Mouse (Mus musculus): Measurements from ENCODE around the gene Abi2. TPM values are rescaled to one million over a fixed set of nuclear protein-coding genes. Genes with fewer than 3 reads are reported as not detected.

Gene Abi2
- polyA plus RNA-seq, 1 experiment from 2014 or later = 34.3 TPM

DNA sequence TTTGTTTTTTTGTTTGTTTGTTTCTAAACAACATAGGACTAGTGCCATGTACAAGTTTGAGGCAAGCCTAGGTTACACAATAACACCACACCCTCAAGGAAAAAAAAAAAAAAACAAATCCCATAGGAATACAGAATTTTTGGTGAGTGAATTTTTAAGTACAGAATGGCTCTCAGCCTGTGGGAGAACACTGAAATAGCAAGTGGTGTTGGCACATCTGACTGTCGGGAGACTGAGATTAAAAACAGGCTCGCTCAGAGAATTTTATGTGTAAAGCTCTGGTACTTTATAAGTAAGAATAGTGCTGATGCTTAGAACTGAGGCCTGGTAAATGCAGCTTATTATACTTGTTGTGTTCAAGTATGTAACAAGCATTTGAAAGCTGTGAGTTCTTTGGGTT, 60.1 kb downstream of the Abi2 start:
- no peaks in the 10 kb centered on the region for H3K9me3 ChIP-seq (ENCODE audit: control insufficient read depth, low read depth, low read length)
- H3K4me1 ChIP-seq (ENCODE audit: control insufficient read depth, insufficient read depth, low read length) = no peaks in the 10 kb centered on the region
- peaks cover 19% of the 10 kb centered on the region for H3K36me3 ChIP-seq (ENCODE audit: control insufficient read depth, insufficient read depth, low read length)
- ATAC-seq (ENCODE audit: insufficient number of reproducible peaks, insufficient read depth, low FRiP score, low read depth) = no peak
- no peaks in the 10 kb centered on the region for H3K27me3 ChIP-seq (ENCODE audit: control insufficient read depth, insufficient read depth, low read length)
- H3K4me2 ChIP-seq (replicated peaks; ENCODE audit: low read depth, low read length) = no peak overlapping the region
- WGBS = 90% methylated on average over 2 of the region's 2 CpGs
- H3K27ac ChIP-seq (ENCODE audit: low read length) = no peak overlapping the region
- no peak overlapping the region for H3K9ac ChIP-seq (replicated peaks; ENCODE audit: low read depth, low read length)
- no peak overlapping the region for H3K4me3 ChIP-seq (ENCODE audit: low read depth, low read length)

DNA sequence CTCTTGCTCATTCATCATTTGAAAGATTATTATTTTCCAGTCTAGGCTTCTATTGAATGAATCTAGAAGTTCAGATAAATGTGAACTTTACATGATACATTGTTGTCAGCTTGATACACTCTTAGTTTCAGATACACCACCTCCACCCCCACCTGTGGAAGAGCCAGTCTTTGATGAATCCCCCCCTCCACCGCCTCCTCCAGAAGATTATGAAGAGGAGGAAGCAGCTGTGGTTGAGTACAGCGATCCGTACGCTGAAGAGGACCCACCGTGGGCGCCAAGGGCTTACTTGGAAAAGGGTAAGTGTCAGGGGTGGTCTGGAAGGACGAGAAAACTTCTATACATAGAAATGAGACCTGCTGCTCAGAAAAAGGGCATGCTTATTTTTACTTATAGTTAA, 61.1 kb downstream of the Abi2 start:
- Histone ChIP-seq H3K36me3 (ENCODE audit: control insufficient read depth, insufficient read depth, low read length) (peaks cover 15% of the 10 kb centered on the region), H3K27ac (ENCODE audit: low read length) (no peak overlapping the region), H3K4me3 (ENCODE audit: low read depth, low read length) (no peak overlapping the region), H3K9ac (replicated peaks; ENCODE audit: low read depth, low read length) (no peak overlapping the region), H3K27me3 (ENCODE audit: control insufficient read depth, insufficient read depth, low read length) (no peaks in the 10 kb centered on the region), H3K4me1 (ENCODE audit: control insufficient read depth, insufficient read depth, low read length) (no peaks in the 10 kb centered on the region), H3K9me3 (ENCODE audit: control insufficient read depth, low read depth, low read length) (no peaks in the 10 kb centered on the region), H3K4me2 (replicated peaks; ENCODE audit: low read depth, low read length) (no peak overlapping the region)
- WGBS = 91% methylated on average over 7 of the region's 7 CpGs
- no peak for ATAC-seq (ENCODE audit: insufficient number of reproducible peaks, insufficient read depth, low FRiP score, low read depth)

GRCm38 (mm10) chr1:60481561-60481960, 72.1 kb downstream of the Abi2 start:
- 42% methylated on average over 1 of the region's 1 CpGs for WGBS
- Histone ChIP-seq H3K4me2 (replicated peaks; ENCODE audit: low read depth, low read length) (no peak overlapping the region), H3K27ac (ENCODE audit: low read length) (no peak overlapping the region), H3K9me3 (ENCODE audit: control insufficient read depth, low read depth, low read length) (no peaks in the 10 kb centered on the region), H3K4me1 (ENCODE audit: control insufficient read depth, insufficient read depth, low read length) (no peaks in the 10 kb centered on the region), H3K4me3 (ENCODE audit: low read depth, low read length) (no peak overlapping the region), H3K27me3 (ENCODE audit: control insufficient read depth, insufficient read depth, low read length) (no peaks in the 10 kb centered on the region), H3K9ac (replicated peaks; ENCODE audit: low read depth, low read length) (no peak overlapping the region), H3K36me3 (ENCODE audit: control insufficient read depth, insufficient read depth, low read length) (peaks cover 13% of the 10 kb centered on the region; the same call in 1 of the 2 replicates)
- ATAC-seq (ENCODE audit: insufficient number of reproducible peaks, insufficient read depth, low FRiP score, low read depth) = no peak

GRCm38 (mm10) chr1:60482881-60483280, 73.5 kb downstream of the Abi2 start:
- ATAC-seq (ENCODE audit: insufficient number of reproducible peaks, insufficient read depth, low FRiP score, low read depth) = no peak
- Histone ChIP-seq H3K9ac (replicated peaks; ENCODE audit: low read depth, low read length) (no peak overlapping the region), H3K36me3 (ENCODE audit: control insufficient read depth, insufficient read depth, low read length) (peaks cover 10% of the 10 kb centered on the region; the same call in 1 of the 2 replicates), H3K27me3 (ENCODE audit: control insufficient read depth, insufficient read depth, low read length) (no peaks in the 10 kb centered on the region), H3K9me3 (ENCODE audit: control insufficient read depth, low read depth, low read length) (no peaks in the 10 kb centered on the region), H3K4me1 (ENCODE audit: control insufficient read depth, insufficient read depth, low read length) (no peaks in the 10 kb centered on the region), H3K27ac (ENCODE audit: low read length) (no peak overlapping the region), H3K4me3 (ENCODE audit: low read depth, low read length) (no peak overlapping the region), H3K4me2 (replicated peaks; ENCODE audit: low read depth, low read length) (no peak overlapping the region)
- 94% methylated on average over 1 of the region's 1 CpGs for WGBS

GRCm38 (mm10) chr1:60485649-60486048, 76.2 kb downstream of the Abi2 start:
- no peak for ATAC-seq (ENCODE audit: insufficient number of reproducible peaks, insufficient read depth, low FRiP score, low read depth)
- Histone ChIP-seq H3K36me3 (ENCODE audit: control insufficient read depth, insufficient read depth, low read length) (peaks cover 4% of the 10 kb centered on the region; the same call in 1 of the 2 replicates), H3K9me3 (ENCODE audit: control insufficient read depth, low read depth, low read length) (no peaks in the 10 kb centered on the region)

GRCm38 (mm10) chr1:60488635-60489034, 79.2 kb downstream of the Abi2 start:
- H3K4me3 ChIP-seq (ENCODE audit: low read depth, low read length) = no peak overlapping the region
- ATAC-seq (ENCODE audit: insufficient number of reproducible peaks, insufficient read depth, low FRiP score, low read depth) = no peak
- H3K9ac ChIP-seq (replicated peaks; ENCODE audit: low read depth, low read length) = no peak overlapping the region
- H3K27ac ChIP-seq (ENCODE audit: low read length) = no peak overlapping the region
- H3K9me3 ChIP-seq (ENCODE audit: control insufficient read depth, low read depth, low read length) = no peaks in the 10 kb centered on the region
- 86% methylated on average over 8 of the region's 8 CpGs for WGBS
- H3K4me1 ChIP-seq (ENCODE audit: control insufficient read depth, insufficient read depth, low read length) = no peaks in the 10 kb centered on the region
- no peaks in the 10 kb centered on the region for H3K27me3 ChIP-seq (ENCODE audit: control insufficient read depth, insufficient read depth, low read length)
- H3K4me2 ChIP-seq (replicated peaks; ENCODE audit: low read depth, low read length) = no peak overlapping the region
- H3K36me3 ChIP-seq (ENCODE audit: control insufficient read depth, insufficient read depth, low read length) = peaks cover 18% of the 10 kb centered on the region

More at GRCm38 (mm10) chr1:60485649-60486048, 76.2 kb downstream of the Abi2 start:
- Histone ChIP-seq H3K4me2 (replicated peaks; ENCODE audit: low read depth, low read length) (no peak overlapping the region), H3K9ac (replicated peaks; ENCODE audit: low read depth, low read length) (no peak overlapping the region), H3K4me3 (ENCODE audit: low read depth, low read length) (no peak overlapping the region), H3K27me3 (ENCODE audit: control insufficient read depth, insufficient read depth, low read length) (no peaks in the 10 kb centered on the region), H3K27ac (ENCODE audit: low read length) (no peak overlapping the region), H3K4me1 (ENCODE audit: control insufficient read depth, insufficient read depth, low read length) (no peaks in the 10 kb centered on the region)
- 73% methylated on average over 3 of the region's 3 CpGs for WGBS

- Histone ChIP-seq H3K4me1 (ENCODE audit: control insufficient read depth, insufficient read depth, low read length) (no peaks in the 10 kb centered on the region), H3K9ac (replicated peaks; ENCODE audit: low read depth, low read length) (no peak overlapping the region), H3K36me3 (ENCODE audit: control insufficient read depth, insufficient read depth, low read length) (peaks cover 25% of the 10 kb centered on the region), H3K27ac (ENCODE audit: low read length) (no peak overlapping the region), H3K27me3 (ENCODE audit: control insufficient read depth, insufficient read depth, low read length) (no peaks in the 10 kb centered on the region), H3K9me3 (ENCODE audit: control insufficient read depth, low read depth, low read length) (no peaks in the 10 kb centered on the region), H3K4me3 (ENCODE audit: low read depth, low read length) (no peak overlapping the region), H3K4me2 (replicated peaks; ENCODE audit: low read depth, low read length) (no peak overlapping the region)
- ATAC-seq (ENCODE audit: insufficient number of reproducible peaks, insufficient read depth, low FRiP score, low read depth) = no peak
- WGBS = 91% methylated on average over 2 of the region's 2 CpGs
Observed at GRCm38 (mm10) chr1:60489660-60490059, 80.2 kb downstream of the Abi2 start.

DNA sequence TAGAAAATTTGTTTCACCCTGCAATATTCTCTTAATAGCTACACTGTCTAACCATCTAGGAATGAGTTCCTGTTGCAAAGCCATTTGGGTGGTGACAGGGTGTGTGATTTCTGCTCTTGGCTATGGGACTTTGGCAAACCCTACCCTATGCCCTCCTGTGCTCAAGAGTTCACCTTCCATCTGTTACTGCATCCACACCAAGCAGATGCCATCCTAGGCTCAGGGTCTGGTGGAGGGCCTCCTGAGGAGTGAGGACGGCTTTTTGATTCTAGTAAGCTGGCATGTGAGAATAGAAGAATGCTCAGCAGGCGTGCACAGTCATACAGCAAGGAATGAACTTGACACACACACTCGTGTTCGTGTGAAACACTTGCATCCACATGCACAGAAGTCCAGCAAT, 81.1 kb downstream of the Abi2 start:
- no peak overlapping the region for H3K4me3 ChIP-seq (ENCODE audit: low read depth, low read length)
- no peaks in the 10 kb centered on the region for H3K9me3 ChIP-seq (ENCODE audit: control insufficient read depth, low read depth, low read length)
- no peaks in the 10 kb centered on the region for H3K4me1 ChIP-seq (ENCODE audit: control insufficient read depth, insufficient read depth, low read length)
- 85% methylated on average over 4 of the region's 4 CpGs for WGBS
- no peak overlapping the region for H3K4me2 ChIP-seq (replicated peaks; ENCODE audit: low read depth, low read length)
- ATAC-seq (ENCODE audit: insufficient number of reproducible peaks, insufficient read depth, low FRiP score, low read depth) = no peak
- H3K9ac ChIP-seq (replicated peaks; ENCODE audit: low read depth, low read length) = no peak overlapping the region
- no peak overlapping the region for H3K27ac ChIP-seq (ENCODE audit: low read length)
- H3K36me3 ChIP-seq (ENCODE audit: control insufficient read depth, insufficient read depth, low read length) = peaks cover 28% of the 10 kb centered on the region
- H3K27me3 ChIP-seq (ENCODE audit: control insufficient read depth, insufficient read depth, low read length) = no peaks in the 10 kb centered on the region

- ATAC-seq (ENCODE audit: insufficient number of reproducible peaks, insufficient read depth, low FRiP score, low read depth) = no peak
- no peak overlapping the region for H3K4me3 ChIP-seq (ENCODE audit: low read depth, low read length)
- H3K36me3 ChIP-seq (ENCODE audit: control insufficient read depth, insufficient read depth, low read length) = peaks cover 28% of the 10 kb centered on the region
Observed at GRCm38 (mm10) chr1:60492404-60492803, 83.0 kb downstream of the Abi2 start.

More at GRCm38 (mm10) chr1:60492404-60492803, 83.0 kb downstream of the Abi2 start:
- no peaks in the 10 kb centered on the region for H3K27me3 ChIP-seq (ENCODE audit: control insufficient read depth, insufficient read depth, low read length)
- H3K9me3 ChIP-seq (ENCODE audit: control insufficient read depth, low read depth, low read length) = no peaks in the 10 kb centered on the region
- no peaks in the 10 kb centered on the region for H3K4me1 ChIP-seq (ENCODE audit: control insufficient read depth, insufficient read depth, low read length)
- H3K27ac ChIP-seq (ENCODE audit: low read length) = no peak overlapping the region
- no peak overlapping the region for H3K9ac ChIP-seq (replicated peaks; ENCODE audit: low read depth, low read length)
- H3K4me2 ChIP-seq (replicated peaks; ENCODE audit: low read depth, low read length) = no peak overlapping the region
- WGBS = 70% methylated on average over 5 of the region's 5 CpGs

Measured in stomach, embryonic 14.5 days (tissue).